Mouse (Mus musculus): ENCODE data around the gene Slc17a6. TPM values are rescaled to one million over a fixed set of nuclear protein-coding genes. Genes with fewer than 3 reads are reported as not detected.
"Not testable (repeated sequence)": the region's sequence is repeated elsewhere in the genome, so short reads cannot be mapped to it uniquely, and the experiment has no call there.

The Slc17a6 gene
- polyA plus RNA-seq, 1 experiment: 61.8 TPM

- peak; percentile 85 for DNase-seq (ENCODE audit: low read depth)
- TF ChIP-seq POLR2A (IDR thresholded peaks at IDR 0.05; ENCODE audit: borderline replicate concordance, extremely low read depth, insufficient read depth, insufficient read length, poor library complexity, severe bottlenecking): no peak
Measured at GRCm38 (mm10) chr7:51694452-51694851, 72.6 kb downstream of the Slc17a6 start.

- TF ChIP-seq CTCF (IDR thresholded peaks at IDR 0.05; ENCODE audit: borderline replicate concordance, extremely low read depth, insufficient read depth, insufficient read length) (no peak), POLR2A (IDR thresholded peaks at IDR 0.05; ENCODE audit: borderline replicate concordance, extremely low read depth, insufficient read depth, insufficient read length, poor library complexity, severe bottlenecking) (no peak)
- no peak for DNase-seq (ENCODE audit: low read depth)
Measured at GRCm38 (mm10) chr7:51709508-51709907, 87.7 kb downstream of the Slc17a6 start.

GRCm38 (mm10) chr7:51710346-51710745 lies 88.5 kb downstream of the Slc17a6 start:
- DNase-seq (ENCODE audit: low read depth): not testable (repeated sequence)

GRCm38 (mm10) chr7:51715771-51716170 lies 94.0 kb downstream of the Slc17a6 start:
- no peak for TF ChIP-seq CTCF (IDR thresholded peaks at IDR 0.05; ENCODE audit: borderline replicate concordance, extremely low read depth, insufficient read depth, insufficient read length)
- TF ChIP-seq POLR2A (IDR thresholded peaks at IDR 0.05; ENCODE audit: borderline replicate concordance, extremely low read depth, insufficient read depth, insufficient read length, poor library complexity, severe bottlenecking): no peak
- peak; percentile 6 for DNase-seq (ENCODE audit: low read depth)

Other genes starting within 250 kb of the Slc17a6 start
- 0.35 and 0.57 TPM in 2 replicates for gene Ano5, start 111.0 kb upstream of the Slc17a6 start, polyA plus RNA-seq (2012; rRNA removed)
- 12.5 and 14.3 TPM in 2 replicates for gene Gas2, start 240.0 kb downstream of the Slc17a6 start, polyA plus RNA-seq (2012; rRNA removed)
- gene Fancf, start 240.3 kb downstream of the Slc17a6 start, polyA plus RNA-seq (2012; rRNA removed): 10.0 and 15.3 TPM in 2 replicates